Comparison of ENCODE assay signal across 23 mouse cellular contexts in the genomic region with DNA sequence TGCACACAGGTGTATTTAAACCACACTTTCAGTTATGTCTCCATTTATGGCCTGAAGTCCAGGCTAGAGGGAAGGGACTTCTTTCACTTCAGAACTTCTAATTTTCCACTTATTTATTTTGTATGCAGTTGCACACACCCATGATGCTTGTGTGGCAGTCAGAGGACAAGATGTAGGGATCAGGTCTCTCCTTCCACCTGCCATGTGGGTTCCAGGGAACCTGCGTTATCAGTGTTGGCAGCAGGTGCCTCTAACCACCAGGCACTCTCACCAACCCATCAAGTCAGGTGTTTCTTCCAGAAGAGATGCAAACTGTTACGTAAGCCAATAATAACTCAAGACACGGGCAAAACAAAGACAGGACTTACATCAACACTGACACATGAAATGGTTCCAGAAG. TPM values are rescaled to one million over a fixed set of nuclear protein-coding genes. Genes with fewer than 3 reads are reported as not detected.
A peak's percentile ranks its signal among the peaks of the same experiment; 100 is the strongest.
DNase-seq lines count a peak whose midpoint lies in the region; ATAC-seq and TF ChIP-seq lines count a peak whose summit lies in the region.
"Had no signal": no experiment of that assay in that cellular context is flagged by ENCODE, and none has a peak within 500 bp of the region (broad histone marks: within the 10 kb centered on the region; RNA-seq: fewer than 3 reads in every experiment).

No protein-coding gene starts in this region.

- H3K4me2 ChIP-seq in midbrain, embryonic 11.5 days: no peak overlapping the region
- H3K4me2 ChIP-seq in midbrain, embryonic 14.5 days (ENCODE audit: low read length): no peak overlapping the region
- no peak overlapping the region for H3K4me2 ChIP-seq in neural tube, embryonic 11.5 days (ENCODE audit: low read depth)
- H3K4me2 ChIP-seq: limb, embryonic 12.5 days; liver, embryonic 11.5 days had no signal

- TF ChIP-seq EP300 in heart, adult 2 months (IDR thresholded peaks at IDR 0.05; ENCODE audit: insufficient read depth, low read depth, low read length): no peak

- no peaks in the 10 kb centered on the region for H3K4me1 ChIP-seq in heart, adult 2 months (ENCODE audit: control insufficient read depth, insufficient read depth, low read length)
- no peaks in the 10 kb centered on the region; the same call in 1 of the 2 replicates for H3K4me1 ChIP-seq in midbrain, embryonic 11.5 days (ENCODE audit: control insufficient read depth, insufficient read depth, low read length)
- H3K4me1 ChIP-seq in midbrain, embryonic 14.5 days (ENCODE audit: control insufficient read depth, insufficient read depth, low read length): no peaks in the 10 kb centered on the region
- H3K4me1 ChIP-seq in neural tube, embryonic 11.5 days (ENCODE audit: control insufficient read depth, insufficient read depth, low read length): no peaks in the 10 kb centered on the region
- H3K4me1 ChIP-seq: embryonic facial prominence, embryonic 10.5 days; limb, embryonic 12.5 days had no signal

- 70% methylated on average over 3 of the region's 3 CpGs for WGBS in heart, adult 2 months
- WGBS in midbrain, embryonic 11.5 days: 92% methylated on average over 3 of the region's 3 CpGs
- WGBS in midbrain, embryonic 14.5 days: 92% methylated on average over 3 of the region's 3 CpGs
- WGBS in neural tube, embryonic 11.5 days: 97% methylated on average over 3 of the region's 3 CpGs

- H3K4me3 ChIP-seq in heart, adult 2 months: no peak overlapping the region
- no peak overlapping the region for H3K4me3 ChIP-seq in midbrain, embryonic 11.5 days (ENCODE audit: low read depth, low read length)
- H3K4me3 ChIP-seq in midbrain, embryonic 14.5 days (replicated peaks; ENCODE audit: low read depth, low read length): no peak overlapping the region
- H3K4me3 ChIP-seq in neural tube, embryonic 11.5 days (ENCODE audit: low read depth, low read length): no peak overlapping the region
- H3K4me3 ChIP-seq: embryonic facial prominence, embryonic 10.5 days; layer of hippocampus, adult 2 months; limb, embryonic 12.5 days had no signal

- H3K9ac ChIP-seq in heart, adult 2 months (ENCODE audit: low read depth, low read length): no peak overlapping the region
- no peak overlapping the region for H3K9ac ChIP-seq in midbrain, embryonic 11.5 days (ENCODE audit: low read length)
- H3K9ac ChIP-seq in midbrain, embryonic 14.5 days (replicated peaks; ENCODE audit: low read length): no peak overlapping the region
- H3K9ac ChIP-seq in neural tube, embryonic 11.5 days (ENCODE audit: low read length): no peak overlapping the region
- H3K9ac ChIP-seq: forebrain, postnatal 0 days; limb, embryonic 12.5 days; liver, postnatal 0 days had no signal

- H3K36me3 ChIP-seq in heart, adult 2 months (ENCODE audit: control insufficient read depth, insufficient read depth, low read length): no peaks in the 10 kb centered on the region
- H3K36me3 ChIP-seq in midbrain, embryonic 11.5 days (ENCODE audit: control insufficient read depth, insufficient read depth, low read length): no peaks in the 10 kb centered on the region
- peaks cover under 1% of the 10 kb centered on the region; the same call in 1 of the 2 replicates for H3K36me3 ChIP-seq in midbrain, embryonic 14.5 days (ENCODE audit: control insufficient read depth, insufficient read depth, low read length)
- no peaks in the 10 kb centered on the region for H3K36me3 ChIP-seq in neural tube, embryonic 11.5 days (ENCODE audit: control insufficient read depth, insufficient read depth, low read length)

- H3K27ac ChIP-seq in heart, adult 2 months: no peak overlapping the region
- H3K27ac ChIP-seq in midbrain, embryonic 11.5 days (ENCODE audit: low read depth, low read length): no peak overlapping the region
- no peak overlapping the region for H3K27ac ChIP-seq in midbrain, embryonic 14.5 days (replicated peaks; ENCODE audit: low read depth, low read length)
- no peak overlapping the region for H3K27ac ChIP-seq in neural tube, embryonic 11.5 days (ENCODE audit: low read depth, low read length)
- H3K27ac ChIP-seq: embryonic facial prominence, embryonic 10.5 days; layer of hippocampus, adult 2 months; limb, embryonic 12.5 days had no signal

- no peaks in the 10 kb centered on the region for H3K79me2 ChIP-seq in heart, adult 2 months (replicated peaks; ENCODE audit: control insufficient read depth, insufficient read depth, low read length)

- no peaks in the 10 kb centered on the region for H3K9me3 ChIP-seq in midbrain, embryonic 11.5 days (ENCODE audit: control insufficient read depth, low read length)
- no peaks in the 10 kb centered on the region for H3K9me3 ChIP-seq in midbrain, embryonic 14.5 days (ENCODE audit: control insufficient read depth, low read length)
- no peaks in the 10 kb centered on the region for H3K9me3 ChIP-seq in neural tube, embryonic 11.5 days (ENCODE audit: control insufficient read depth, low read length)
- H3K9me3 ChIP-seq: embryonic facial prominence, embryonic 10.5 days; limb, embryonic 12.5 days had no signal

- intact Hi-C loops in heart, adult 2 months (cut with DNase I): no loop called here

- TF ChIP-seq POLR2A in heart, adult 2 months (IDR thresholded peaks at IDR 0.05; ENCODE audit: insufficient read depth, low read depth, low read length): no peak

- H3K27me3 ChIP-seq in heart, adult 2 months (ENCODE audit: control insufficient read depth, insufficient read depth, low read length): no peaks in the 10 kb centered on the region
- H3K27me3 ChIP-seq in midbrain, embryonic 11.5 days (ENCODE audit: control insufficient read depth, insufficient read depth, low read length): no peaks in the 10 kb centered on the region
- H3K27me3 ChIP-seq in midbrain, embryonic 14.5 days (ENCODE audit: control insufficient read depth, insufficient read depth, low read length): no peaks in the 10 kb centered on the region
- H3K27me3 ChIP-seq in neural tube, embryonic 11.5 days (ENCODE audit: control insufficient read depth, insufficient read depth, low read length): no peaks in the 10 kb centered on the region
- H3K27me3 ChIP-seq: limb, embryonic 12.5 days had no signal

- no peak for ATAC-seq in midbrain, embryonic 11.5 days (ENCODE audit: low FRiP score)
- no peak for ATAC-seq in midbrain, embryonic 14.5 days (ENCODE audit: low FRiP score, low TSS enrichment)
- ATAC-seq in common myeloid progenitor, adult 5-6 weeks (replicated peaks; ENCODE audit: low read depth, poor library complexity, severe bottlenecking): peak; percentile 46; the same call in 1 of the 2 replicates
- ATAC-seq in neural tube, embryonic 11.5 days (ENCODE audit: insufficient read depth, low FRiP score, low TSS enrichment): no peak
- ATAC-seq: activated CD4-positive, CD25-positive, alpha-beta regulatory T cell, adult 4 months; forebrain, postnatal 0 days; liver, postnatal 0 days; lung, postnatal 0 days had no signal

- DNase-seq in heart, adult 11 months: peak; percentile 27
- DNase-seq in heart, adult 2 months: no peak
- peak; percentile 86 for DNase-seq in midbrain, embryonic 11.5 days (ENCODE audit: low spot score, missing footprints)
- DNase-seq in midbrain, embryonic 14.5 days: no peak
- DNase-seq in neural tube, embryonic 11.5 days (ENCODE audit: low spot score): peak; percentile 48
- DNase-seq in adrenal gland, adult (ENCODE audit: inconsistent age in 2 of 2, low spot score in 1 of 2): no peak
- DNase-seq: adrenal gland, postnatal 10 days; cerebellum, adult 18-20 months; cerebellum, postnatal 14 days; forebrain, postnatal 0 days; gastrocnemius, postnatal 14 days; heart, postnatal 4 days; kidney, adult 18-20 months; kidney, postnatal 14 days; liver, postnatal 0 days; thymus, postnatal 14 days had no signal

- no peak for TF ChIP-seq CTCF in heart, adult 2 months (IDR thresholded peaks at IDR 0.05)

RNA-seq across cellular contexts. Expression of a gene that starts 35.9 kb away (rescaled TPM):
- 10 to 100 TPM; 52.2 to 99.8 TPM for total RNA-seq in heart, adult 2 months (2021)
- polyA plus RNA-seq in heart, adult 2 months (2012; rRNA removed): 24.0 and 50.6 TPM in 2 replicates
- polyA plus RNA-seq in midbrain, embryonic 11.5 days (2014; fragmentation: Nextera tagmentation; extraction: Ambion mirVana): 59.8 and 65.3 TPM in 2 replicates
- polyA plus RNA-seq in midbrain, embryonic 14.5 days (2014; fragmentation: Nextera tagmentation; extraction: Ambion mirVana): 26.0 and 44.7 TPM in 2 replicates
- 100 and 108 TPM in 2 replicates for total RNA-seq in common myeloid progenitor, adult 5-6 weeks (2017)
- polyA plus RNA-seq in neural tube, embryonic 11.5 days (2014; fragmentation: Nextera tagmentation; extraction: Ambion mirVana): 57.0 and 67.0 TPM in 2 replicates

Comparison
In these comparisons a context has a peak if more than half of its experiments do, and no peak if none do; other contexts are left out.
1. DNase-seq: peak in heart, adult 11 months (single experiment), midbrain, embryonic 11.5 days (single experiment) and neural tube, embryonic 11.5 days (single experiment); none in heart, adult 2 months (0 of 2), midbrain, embryonic 14.5 days (single experiment) and adrenal gland, adult (0 of 2).